Mouse (Mus musculus) hematopoietic stem cell, adult 5-6 weeks (primary cell): ENCODE results near the gene Klk6. TPM values are rescaled to one million over a fixed set of nuclear protein-coding genes. Genes with fewer than 3 reads are reported as not detected.

Experiments
- ATAC-seq, 2 experiments: fragments of 125-278 bp in 1 of 2; replicated peaks in 1 of 2; 2 replicates each; pipeline ENCODE4 v1.8.0; 2016 to 2017; ENCODE audit warnings: inconsistent platforms in 2 of 2, mild to moderate bottlenecking in 2 of 2, moderate number of reproducible peaks in 2 of 2, low read depth in 1 of 2, moderate TSS enrichment in 1 of 2; ENCODE audit not compliant: low FRiP score in 2 of 2, poor library complexity in 2 of 2, severe bottlenecking in 2 of 2, insufficient read depth in 1 of 2, low TSS enrichment in 1 of 2
- total RNA-seq: library from RNA; stranded (forward); fragments of 172-1452, 232-1000 nt; gene quantifications from 2 replicates; pipeline ENCODE4 v1.2.3, GENCODE M21; 2017

The Klk6 gene
- total RNA-seq = not detected in 2 replicates

GRCm38 (mm10) chr7:43824199-43824598, at the start of gene Klk6:
Gene Klk6, plus strand, starts transcription at chr7:43824499.
- no peak for ATAC-seq

GRCm38 (mm10) chr7:43774802-43775201, 49.5 kb upstream of the Klk6 start:
- ATAC-seq = no peak

GRCm38 (mm10) chr7:43775311-43776057, 48.8 kb upstream of the Klk6 start:
- no peak for ATAC-seq

- ATAC-seq = no peak
Observed at GRCm38 (mm10) chr7:43776506-43776905, 47.8 kb upstream of the Klk6 start.

GRCm38 (mm10) chr7:43777423-43777822, 46.9 kb upstream of the Klk6 start:
- no peak for ATAC-seq

- ATAC-seq = no peak
Observed at GRCm38 (mm10) chr7:43778176-43778970, 45.9 kb upstream of the Klk6 start.

GRCm38 (mm10) chr7:43780241-43780640, 44.1 kb upstream of the Klk6 start:
- ATAC-seq = no peak

- no peak for ATAC-seq
Observed at GRCm38 (mm10) chr7:43780746-43781145, 43.6 kb upstream of the Klk6 start, which contains the start of gene Klk10. Gene Klk10, plus strand, starts transcription at chr7:43781035.

- no peak for ATAC-seq
Observed at GRCm38 (mm10) chr7:43781541-43781940, 42.8 kb upstream of the Klk6 start.

GRCm38 (mm10) chr7:43782275-43783265, 41.7 kb upstream of the Klk6 start:
- peak; percentile 83 to 88 for ATAC-seq

- no peak for ATAC-seq
Observed at GRCm38 (mm10) chr7:43785286-43785685, 39.0 kb upstream of the Klk6 start.

- ATAC-seq = no peak
Observed at GRCm38 (mm10) chr7:43788096-43788495, 36.2 kb upstream of the Klk6 start.

- ATAC-seq = no peak
Observed at GRCm38 (mm10) chr7:43789295-43789694, 35.0 kb upstream of the Klk6 start.

- ATAC-seq = no peak
Observed at GRCm38 (mm10) chr7:43791591-43791990, 32.7 kb upstream of the Klk6 start, which contains the start of gene Klk9. Gene Klk9, plus strand, starts transcription at chr7:43791891.

- no peak for ATAC-seq
Observed at GRCm38 (mm10) chr7:43796355-43796754, 27.9 kb upstream of the Klk6 start.

- peak; percentile 38 to 53 for ATAC-seq
Observed at GRCm38 (mm10) chr7:43797333-43797769, 26.9 kb upstream of the Klk6 start, which contains the start of gene Klk8. Gene Klk8, plus strand, starts transcription at chr7:43797577.

- ATAC-seq = peak; percentile 59 to 81
Observed at GRCm38 (mm10) chr7:43797844-43798462, 26.3 kb upstream of the Klk6 start.
